Mouse (Mus musculus): Measurements from ENCODE around the gene Olfr1205.

The Olfr1205 gene

DNA sequence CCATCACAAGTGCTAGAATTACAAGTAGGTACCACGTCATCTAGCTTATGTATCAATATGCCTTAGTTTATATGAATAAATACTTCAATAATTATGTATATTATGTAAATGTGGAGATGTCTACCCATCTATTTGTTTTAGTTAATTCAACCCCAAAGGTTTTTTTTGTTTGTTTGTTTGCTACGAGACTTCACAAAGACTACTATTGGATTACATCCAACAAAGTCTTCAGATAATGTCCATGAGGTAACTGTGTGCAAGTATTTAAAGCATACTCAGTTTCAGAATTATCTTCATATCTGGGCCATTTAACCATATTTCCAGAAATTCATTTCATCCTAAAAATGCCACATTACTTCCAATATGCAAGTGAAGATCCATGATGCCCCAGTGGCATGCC lies at the start of gene Olfr1205:
Gene Olfr1205 (plus strand): TSS at position 301 of the 400 bp plus-strand sequence.
- no peak for DNase-seq

DNA sequence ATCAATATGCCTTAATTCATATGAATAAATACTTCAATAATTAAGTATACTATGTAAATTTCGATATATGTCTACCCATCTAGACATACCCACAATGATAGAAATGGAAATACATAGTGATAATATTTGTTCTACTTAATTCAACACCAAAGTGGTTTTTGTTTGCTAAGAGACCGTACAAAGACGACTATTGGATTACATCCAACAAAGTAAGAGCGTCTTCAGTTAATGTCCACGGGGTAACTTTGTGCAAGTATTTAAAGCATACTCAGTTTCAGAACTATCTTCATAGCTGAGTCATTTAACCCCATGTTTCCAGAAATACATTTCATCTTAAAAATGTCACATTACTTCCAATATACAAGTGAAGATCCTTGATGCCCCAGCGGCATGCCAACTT lies 36.8 kb upstream of the Olfr1205 start, which contains the start of gene Olfr1201:
Gene Olfr1201 (plus strand): TSS at position 301 of the 400 bp plus-strand sequence.
- no peak for DNase-seq

DNA sequence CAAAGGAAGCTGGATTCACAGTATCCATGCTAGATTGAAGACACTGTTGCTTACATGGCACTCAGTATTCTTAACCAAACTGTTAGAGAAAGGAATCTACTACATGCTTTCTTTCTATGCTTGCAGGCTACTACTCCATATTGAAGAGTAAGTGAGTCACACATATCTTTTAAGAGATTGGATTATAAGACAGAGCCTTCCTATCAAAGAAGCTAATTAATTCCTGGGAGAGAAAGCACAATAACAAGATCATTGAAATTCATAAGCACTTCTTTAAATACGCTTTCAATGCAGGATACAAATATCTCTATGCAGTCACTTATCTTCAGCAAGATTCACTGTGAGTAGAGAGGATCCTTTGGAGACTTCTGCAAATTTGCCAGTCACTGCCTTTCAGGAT lies 15.3 kb upstream of the Olfr1205 start, which contains the start of gene Olfr1202:
Gene Olfr1202 (plus strand): TSS at position 301 of the 400 bp plus-strand sequence.
- no peak for DNase-seq

DNA sequence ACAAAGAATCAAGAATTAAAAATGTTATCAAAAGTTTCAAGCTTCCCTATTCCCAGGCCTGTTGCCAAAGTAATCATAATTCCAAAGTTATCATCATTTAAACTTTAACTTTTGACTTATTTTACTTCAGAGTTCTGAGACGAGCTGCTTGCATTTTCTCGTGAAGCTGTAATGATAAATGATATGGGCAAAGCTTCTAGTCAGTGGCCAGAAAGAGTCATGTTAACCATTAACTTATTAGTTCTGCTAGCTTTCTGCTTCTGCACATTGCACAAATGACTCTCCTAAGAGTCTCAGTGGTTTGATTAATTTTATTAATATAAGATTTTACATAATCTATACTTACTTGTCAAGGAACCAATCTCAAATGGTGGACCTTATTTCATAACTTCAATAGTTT lies 8.9 kb downstream of the Olfr1205 start:
- DNase-seq, result no peak

DNA sequence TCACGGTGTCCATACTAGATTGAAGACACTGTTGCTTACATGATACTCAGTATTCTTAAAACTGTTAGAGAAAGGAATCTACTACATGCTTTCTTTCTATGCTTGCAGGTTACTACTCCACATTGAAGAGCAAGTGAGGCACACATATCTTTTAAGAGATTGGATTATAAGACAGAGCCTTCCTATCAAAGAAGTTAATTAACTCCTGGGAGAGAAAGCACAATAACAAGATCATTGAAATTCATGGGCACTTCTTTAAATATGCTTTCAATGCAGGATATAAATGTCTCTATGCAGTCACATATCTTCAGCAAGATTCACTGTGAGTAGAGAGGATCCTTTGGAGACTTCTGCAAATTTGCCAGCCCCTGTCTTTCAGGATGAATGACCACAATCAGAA lies 19.5 kb downstream of the Olfr1205 start, which contains the start of gene Olfr1204:
Gene Olfr1204 (plus strand): TSS at position 301 of the 400 bp plus-strand sequence.
- no peak for DNase-seq

DNA sequence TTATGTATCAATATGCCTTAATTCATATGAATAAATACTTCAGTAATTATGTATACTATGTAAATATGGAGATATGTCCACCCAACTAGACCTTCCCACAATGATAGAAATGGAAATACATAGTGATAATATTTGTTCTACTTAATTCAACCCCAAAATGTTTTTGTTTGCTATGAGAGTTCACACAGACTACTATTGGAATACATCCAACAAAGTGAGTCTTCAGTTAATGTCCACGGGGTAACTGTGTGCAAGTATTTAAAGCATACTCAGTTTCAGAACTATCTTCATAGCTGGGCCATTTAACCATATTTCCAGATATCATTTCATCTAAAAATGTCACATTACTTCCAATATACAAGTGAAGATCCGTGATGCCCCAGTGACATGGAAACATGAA lies 33.4 kb downstream of the Olfr1205 start, which contains the start of gene Olfr1206:
Gene Olfr1206 (plus strand): TSS at position 301 of the 400 bp plus-strand sequence.
- no peak for DNase-seq

All from embryo, embryonic 11 days (tissue).